Mouse (Mus musculus): ENCODE measurements around the gene Dennd1c. TPM values are rescaled to one million over a fixed set of nuclear protein-coding genes. Genes with fewer than 3 reads are reported as not detected.

Gene Dennd1c
- polyA plus RNA-seq, 1 experiment from 2014 or later, result 1.7 TPM

- no peaks in the 10 kb centered on the region for H3K36me3 ChIP-seq
- 88% methylated on average over 3 of the region's 3 CpGs for WGBS
- ATAC-seq (ENCODE audit: extremely low read depth, insufficient number of reproducible peaks, low FRiP score, low TSS enrichment), result no peak
Measured at GRCm38 (mm10) chr17:57094222-57094621, 15.9 kb upstream of the Dennd1c start.

GRCm38 (mm10) chr17:57087049-57087832 lies 8.9 kb upstream of the Dennd1c start, which contains the start of gene Tubb4a:
Gene Tubb4a, minus strand, starts transcription at chr17:57087782.
- H3K9ac ChIP-seq, result peak within 1 kb of the TSS; percentile 73
- ATAC-seq (ENCODE audit: extremely low read depth, insufficient number of reproducible peaks, low FRiP score, low TSS enrichment), result no peak
- peaks cover 39% of the 10 kb centered on the region for H3K27me3 ChIP-seq (replicated peaks)
- 2% methylated on average over 31 of the region's 31 CpGs for WGBS
- no peak within 1 kb of the TSS for H3K27ac ChIP-seq (replicated peaks)
- H3K36me3 ChIP-seq, result no peaks in the 10 kb centered on the region
- H3K4me1 ChIP-seq, result peaks cover 9% of the 10 kb centered on the region
- H3K4me2 ChIP-seq, result peak within 1 kb of the TSS; percentile 72
- no peaks in the 10 kb centered on the region for H3K9me3 ChIP-seq
- peak within 1 kb of the TSS; percentile 50 for H3K4me3 ChIP-seq

More at GRCm38 (mm10) chr17:57094222-57094621, 15.9 kb upstream of the Dennd1c start:
- peaks cover 5% of the 10 kb centered on the region; the same call in 1 of the 2 replicates for H3K4me1 ChIP-seq
- H3K27ac ChIP-seq (replicated peaks), result no peak overlapping the region
- H3K4me3 ChIP-seq, result no peak overlapping the region
- no peak overlapping the region for H3K4me2 ChIP-seq
- H3K27me3 ChIP-seq (replicated peaks), result peaks cover 19% of the 10 kb centered on the region
- no peaks in the 10 kb centered on the region; the same call in 1 of the 2 replicates for H3K9me3 ChIP-seq
- H3K9ac ChIP-seq, result no peak overlapping the region

GRCm38 (mm10) chr17:57085970-57086757 lies 7.8 kb upstream of the Dennd1c start:
- Histone ChIP-seq H3K4me3 (no peak overlapping the region), H3K9me3 (no peaks in the 10 kb centered on the region), H3K4me1 (peaks cover 9% of the 10 kb centered on the region), H3K4me2 (no peak overlapping the region), H3K27me3 (replicated peaks) (peaks cover 39% of the 10 kb centered on the region), H3K27ac (replicated peaks) (no peak overlapping the region), H3K9ac (no peak overlapping the region), H3K36me3 (no peaks in the 10 kb centered on the region)
- 82% methylated on average over 11 of the region's 11 CpGs for WGBS
- no peak for ATAC-seq (ENCODE audit: extremely low read depth, insufficient number of reproducible peaks, low FRiP score, low TSS enrichment)

- no peaks in the 10 kb centered on the region for H3K36me3 ChIP-seq
- peaks cover 9% of the 10 kb centered on the region for H3K4me1 ChIP-seq
- no peak for ATAC-seq (ENCODE audit: extremely low read depth, insufficient number of reproducible peaks, low FRiP score, low TSS enrichment)
- H3K4me2 ChIP-seq, result no peak overlapping the region
- no peak overlapping the region for H3K4me3 ChIP-seq
- H3K27ac ChIP-seq (replicated peaks), result no peak overlapping the region
- no peak overlapping the region for H3K9ac ChIP-seq
- WGBS, result 74% methylated on average over 5 of the region's 5 CpGs
- H3K9me3 ChIP-seq, result no peaks in the 10 kb centered on the region
- peaks cover 14% of the 10 kb centered on the region for H3K27me3 ChIP-seq (replicated peaks)
Measured at GRCm38 (mm10) chr17:57082481-57082880, 4.2 kb upstream of the Dennd1c start.

GRCm38 (mm10) chr17:57081234-57081842 lies 3.0 kb upstream of the Dennd1c start:
- no peaks in the 10 kb centered on the region for H3K4me1 ChIP-seq
- ATAC-seq (ENCODE audit: extremely low read depth, insufficient number of reproducible peaks, low FRiP score, low TSS enrichment), result no peak
- no peaks in the 10 kb centered on the region for H3K36me3 ChIP-seq
- H3K27ac ChIP-seq (replicated peaks), result no peak overlapping the region
- no peak overlapping the region for H3K4me3 ChIP-seq
- no peaks in the 10 kb centered on the region for H3K9me3 ChIP-seq
- peaks cover 12% of the 10 kb centered on the region for H3K27me3 ChIP-seq (replicated peaks)
- H3K4me2 ChIP-seq, result no peak overlapping the region
- WGBS, result 86% methylated on average over 31 of the region's 31 CpGs
- no peak overlapping the region for H3K9ac ChIP-seq

- Histone ChIP-seq H3K4me3 (no peak overlapping the region), H3K36me3 (no peaks in the 10 kb centered on the region), H3K27ac (replicated peaks) (no peak overlapping the region), H3K27me3 (replicated peaks) (peaks cover 15% of the 10 kb centered on the region), H3K9me3 (no peaks in the 10 kb centered on the region), H3K4me1 (no peaks in the 10 kb centered on the region), H3K9ac (no peak overlapping the region), H3K4me2 (no peak overlapping the region)
- 61% methylated on average over 3 of the region's 3 CpGs for WGBS
- ATAC-seq (ENCODE audit: extremely low read depth, insufficient number of reproducible peaks, low FRiP score, low TSS enrichment), result no peak
Measured at GRCm38 (mm10) chr17:57079919-57080318, 1.6 kb upstream of the Dennd1c start.

- no peaks in the 10 kb centered on the region for H3K36me3 ChIP-seq
- no peak for ATAC-seq (ENCODE audit: extremely low read depth, insufficient number of reproducible peaks, low FRiP score, low TSS enrichment)
- H3K27me3 ChIP-seq (replicated peaks), result peaks cover 40% of the 10 kb centered on the region
- H3K4me2 ChIP-seq, result no peak overlapping the region
- no peak overlapping the region for H3K4me3 ChIP-seq
- 47% methylated on average over 3 of the region's 3 CpGs for WGBS
- H3K4me1 ChIP-seq, result no peaks in the 10 kb centered on the region
- H3K9ac ChIP-seq, result no peak overlapping the region
- H3K9me3 ChIP-seq, result no peaks in the 10 kb centered on the region
- H3K27ac ChIP-seq (replicated peaks), result no peak overlapping the region
Measured at GRCm38 (mm10) chr17:57076916-57077315, 1.4 kb downstream of the Dennd1c start.

- Histone ChIP-seq H3K27me3 (replicated peaks) (peaks cover 90% of the 10 kb centered on the region), H3K9ac (no peak overlapping the region), H3K4me3 (no peak overlapping the region), H3K27ac (replicated peaks) (no peak overlapping the region), H3K36me3 (no peaks in the 10 kb centered on the region), H3K4me2 (no peak overlapping the region), H3K4me1 (0 out of 2 replicates have a peak, but pooled peaks cover 3% of the 10 kb centered on the region), H3K9me3 (no peaks in the 10 kb centered on the region)
- 5% methylated on average over 11 of the region's 11 CpGs for WGBS
- ATAC-seq (ENCODE audit: extremely low read depth, insufficient number of reproducible peaks, low FRiP score, low TSS enrichment), result no peak
Measured at GRCm38 (mm10) chr17:57070699-57071098, 7.6 kb downstream of the Dennd1c start.

- H3K27me3 ChIP-seq (replicated peaks), result peaks cover 94% of the 10 kb centered on the region
- no peak overlapping the region for H3K4me2 ChIP-seq
- H3K9me3 ChIP-seq, result no peaks in the 10 kb centered on the region
- no peaks in the 10 kb centered on the region for H3K36me3 ChIP-seq
- H3K4me1 ChIP-seq, result 0 out of 2 replicates have a peak, but pooled peaks cover 3% of the 10 kb centered on the region
- H3K27ac ChIP-seq (replicated peaks), result no peak overlapping the region
- ATAC-seq (ENCODE audit: extremely low read depth, insufficient number of reproducible peaks, low FRiP score, low TSS enrichment), result no peak
- H3K4me3 ChIP-seq, result no peak overlapping the region
- WGBS, result 15% methylated on average over 9 of the region's 9 CpGs
- no peak overlapping the region for H3K9ac ChIP-seq
Measured at GRCm38 (mm10) chr17:57070272-57070671, 8.0 kb downstream of the Dennd1c start.

- Histone ChIP-seq H3K27ac (replicated peaks) (no peak overlapping the region), H3K4me2 (no peak overlapping the region), H3K9me3 (no peaks in the 10 kb centered on the region), H3K27me3 (replicated peaks) (peaks cover 96% of the 10 kb centered on the region), H3K4me3 (no peak overlapping the region), H3K4me1 (peaks cover 10% of the 10 kb centered on the region), H3K9ac (no peak overlapping the region), H3K36me3 (no peaks in the 10 kb centered on the region)
- WGBS, result 38% methylated on average over 5 of the region's 5 CpGs
- ATAC-seq (ENCODE audit: extremely low read depth, insufficient number of reproducible peaks, low FRiP score, low TSS enrichment), result no peak
Measured at GRCm38 (mm10) chr17:57066908-57067307, 11.4 kb downstream of the Dennd1c start.

- no peak overlapping the region for H3K27ac ChIP-seq (replicated peaks)
- no peak overlapping the region for H3K4me3 ChIP-seq
- peaks cover 72% of the 10 kb centered on the region for H3K27me3 ChIP-seq (replicated peaks)
- no peak for ATAC-seq (ENCODE audit: extremely low read depth, insufficient number of reproducible peaks, low FRiP score, low TSS enrichment)
- H3K9ac ChIP-seq, result no peak overlapping the region; the same call in 1 of the 2 replicates
- H3K36me3 ChIP-seq, result no peaks in the 10 kb centered on the region
- H3K4me2 ChIP-seq, result peak overlapping the region; percentile 75; the same call in 1 of the 2 replicates
- WGBS, result 14% methylated on average over 8 of the region's 8 CpGs
- H3K9me3 ChIP-seq, result no peaks in the 10 kb centered on the region
- peaks cover 29% of the 10 kb centered on the region for H3K4me1 ChIP-seq
Measured at GRCm38 (mm10) chr17:57063031-57063430, 15.3 kb downstream of the Dennd1c start.
